Mouse (Mus musculus) small intestine, adult 2 months (tissue): ENCODE measurements at regions not wholly inside any gene's neighbourhood (a gene's known extent, or its start where the extent isn't known, plus 50 kb on each side); places are given as distances from the start of the nearest gene placed in this dataset.

ENCODE experiments used
- H3K27ac ChIP-seq: fragments of 200-500 bp; 2 replicates; pipeline ENCODE4 v1.5.1; 2012; ENCODE audit warnings: low read depth, low read length, control low read depth, inconsistent platforms; ENCODE audit not compliant: insufficient read depth
- H3K27me3 ChIP-seq: fragments of 200-500 bp; 2 replicates; pipeline ENCODE4 v1.6.1; 2012; ENCODE audit warnings: mild to moderate bottlenecking, moderate library complexity, low read length, inconsistent platforms; ENCODE audit not compliant: control insufficient read depth, insufficient read depth
- H3K36me3 ChIP-seq: fragments of 200-500 bp; 2 replicates; pipeline ENCODE4 v1.6.1; 2012; ENCODE audit warnings: mild to moderate bottlenecking, low read length, control low read depth, inconsistent platforms; ENCODE audit not compliant: control insufficient read depth, insufficient read depth
- H3K4me1 ChIP-seq: fragments of 200-500 bp; 2 replicates; pipeline ENCODE4 v1.6.1; 2012; ENCODE audit warnings: low read length, inconsistent platforms, mixed read lengths; ENCODE audit not compliant: control insufficient read depth, insufficient read depth, insufficient read length
- H3K4me3 ChIP-seq: fragments of 200-500 bp; 2 replicates; pipeline ENCODE4 v1.5.1; 2012; ENCODE audit warnings: low read depth, mild to moderate bottlenecking, control low read depth, inconsistent platforms, low read length, moderate library complexity
- CTCF ChIP-seq: fragments of 200-500 bp; IDR thresholded peaks from 2 replicates; pipeline ENCODE4 v1.5.1; 2012; ENCODE audit warnings: low read depth, mild to moderate bottlenecking, control low read depth, inconsistent platforms, low read length, moderate library complexity, mixed read lengths; ENCODE audit not compliant: insufficient replicate concordance, insufficient read length; ENCODE audit errors: extremely low read depth
- POLR2A ChIP-seq: fragments of 200-500 bp; IDR thresholded peaks from 2 replicates; pipeline ENCODE4 v1.6.1; 2012; ENCODE audit warnings: low read depth, mild to moderate bottlenecking, control low read depth, inconsistent platforms, low read length, moderate library complexity
- WGBS: fragments of 180-500 bp; shearing (Covaris S2); methylation state at CpG from one replicate; pipeline ENCODE4 v1.1.7; 2018; 5-methylcytosine and 5-hydroxymethylcytosine counted together

GRCm38 (mm10) chrX:99326167-99326566 lies 144.9 kb downstream of the Pja1 start:
- 27% methylated on average over 7 of the region's 7 CpGs for whole genome bisulfite sequencing

DNA sequence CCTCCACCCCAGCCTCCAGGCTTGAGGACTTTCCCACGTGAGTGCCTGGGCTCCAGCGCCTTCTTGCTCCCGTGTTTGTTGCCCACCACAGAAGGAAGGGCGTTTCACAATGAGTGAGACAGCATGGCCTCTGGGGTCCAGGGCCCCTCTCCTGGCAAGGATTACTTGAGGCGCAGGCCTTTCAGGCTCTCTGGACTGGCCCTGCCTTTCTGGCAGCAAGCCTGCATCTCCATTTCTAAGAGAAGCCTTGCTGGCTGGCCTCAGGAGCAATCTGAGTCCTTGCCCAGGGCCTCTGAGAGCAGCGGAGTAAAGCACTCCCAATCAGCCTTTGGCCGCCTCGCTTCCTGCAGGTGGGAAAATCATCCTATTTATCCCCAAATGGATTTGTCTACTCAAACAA lies 145.6 kb downstream of the Pja1 start:
- TF ChIP-seq POLR2A = no peak
- no peak for TF ChIP-seq CTCF
- H3K4me1 ChIP-seq = peaks cover 14% of the 10 kb centered on the region
- H3K27me3 ChIP-seq = no peaks in the 10 kb centered on the region
- H3K27ac ChIP-seq = no peak overlapping the region
- no peaks in the 10 kb centered on the region for H3K36me3 ChIP-seq
- WGBS = 74% methylated on average over 8 of the region's 8 CpGs
- H3K4me3 ChIP-seq = no peak overlapping the region

More at GRCm38 (mm10) chrX:99326167-99326566, 144.9 kb downstream of the Pja1 start:
- TF ChIP-seq CTCF = no peak
- no peak for TF ChIP-seq POLR2A
- Histone ChIP-seq H3K27ac (no peak overlapping the region), H3K36me3 (no peaks in the 10 kb centered on the region), H3K27me3 (no peaks in the 10 kb centered on the region), H3K4me1 (peaks cover 14% of the 10 kb centered on the region), H3K4me3 (no peak overlapping the region)

DNA sequence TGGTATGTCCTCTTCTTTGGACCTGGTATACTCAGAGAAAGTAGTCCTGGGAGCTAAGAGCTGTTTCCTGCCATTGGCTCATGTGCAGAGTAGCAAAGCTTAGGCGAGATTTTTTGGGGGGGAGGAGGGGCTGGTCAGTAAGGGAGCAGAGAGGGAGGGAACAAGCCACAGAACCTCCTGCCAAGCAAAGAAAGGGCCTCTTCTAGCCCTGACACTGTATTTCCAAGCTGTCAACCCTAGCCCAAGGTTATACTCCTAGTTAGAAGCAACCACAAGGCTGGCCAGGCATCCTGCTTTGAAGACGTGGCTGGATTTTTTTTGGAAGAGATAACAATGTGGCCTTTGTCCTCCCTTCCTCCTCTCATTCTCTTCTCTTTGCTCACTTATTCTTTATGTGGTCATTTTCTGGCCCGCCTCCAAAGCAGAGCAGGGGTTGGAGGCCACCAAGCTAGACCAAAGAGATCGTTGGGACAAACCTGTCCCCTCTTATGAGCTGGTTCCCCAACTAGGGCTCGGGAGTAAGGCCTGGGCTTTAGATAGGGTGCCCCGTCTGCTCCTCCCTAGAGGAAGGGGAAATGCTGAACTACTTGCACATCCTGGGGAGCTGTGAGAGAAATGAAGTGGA lies 146.4 kb downstream of the Pja1 start:
- TF ChIP-seq CTCF (no peak), POLR2A (no peak)
- Histone ChIP-seq H3K27me3 (no peaks in the 10 kb centered on the region), H3K4me3 (no peak overlapping the region), H3K36me3 (no peaks in the 10 kb centered on the region), H3K27ac (no peak overlapping the region), H3K4me1 (peaks cover 14% of the 10 kb centered on the region)
- 62% methylated on average over 6 of the region's 6 CpGs for WGBS

GRCm38 (mm10) chrX:99319791-99320190 lies 151.3 kb downstream of the Pja1 start:
- Histone ChIP-seq H3K4me3 (no peak overlapping the region), H3K36me3 (no peaks in the 10 kb centered on the region), H3K4me1 (no peaks in the 10 kb centered on the region), H3K27ac (no peak overlapping the region), H3K27me3 (no peaks in the 10 kb centered on the region)
- 74% methylated on average over 7 of the region's 7 CpGs for WGBS
- TF ChIP-seq POLR2A = no peak
- TF ChIP-seq CTCF = no peak

DNA sequence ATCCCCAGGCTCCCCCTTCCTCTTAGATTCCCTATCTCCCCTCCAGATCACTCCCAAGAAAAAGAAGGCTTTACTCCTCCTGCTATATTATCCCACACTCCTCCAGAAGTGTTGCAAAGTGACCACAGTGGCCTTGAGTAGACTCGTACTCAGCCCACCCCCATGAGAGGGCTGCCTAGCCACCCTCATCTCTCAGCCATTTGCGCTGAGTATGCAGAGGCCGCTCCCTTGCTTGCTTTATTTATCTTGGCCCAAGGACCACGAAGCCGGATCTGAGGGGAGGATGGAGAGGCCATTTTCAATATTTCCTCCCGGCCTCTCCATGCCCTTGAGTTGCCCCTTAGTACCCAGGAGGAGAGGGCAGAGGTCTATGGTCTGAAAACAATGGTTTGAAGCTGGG lies 151.9 kb downstream of the Pja1 start:
- TF ChIP-seq CTCF (no peak), POLR2A (no peak)
- WGBS = 48% methylated on average over 6 of the region's 6 CpGs
- Histone ChIP-seq H3K27me3 (no peaks in the 10 kb centered on the region), H3K4me1 (no peaks in the 10 kb centered on the region), H3K4me3 (no peak overlapping the region), H3K27ac (no peak overlapping the region), H3K36me3 (no peaks in the 10 kb centered on the region)

DNA sequence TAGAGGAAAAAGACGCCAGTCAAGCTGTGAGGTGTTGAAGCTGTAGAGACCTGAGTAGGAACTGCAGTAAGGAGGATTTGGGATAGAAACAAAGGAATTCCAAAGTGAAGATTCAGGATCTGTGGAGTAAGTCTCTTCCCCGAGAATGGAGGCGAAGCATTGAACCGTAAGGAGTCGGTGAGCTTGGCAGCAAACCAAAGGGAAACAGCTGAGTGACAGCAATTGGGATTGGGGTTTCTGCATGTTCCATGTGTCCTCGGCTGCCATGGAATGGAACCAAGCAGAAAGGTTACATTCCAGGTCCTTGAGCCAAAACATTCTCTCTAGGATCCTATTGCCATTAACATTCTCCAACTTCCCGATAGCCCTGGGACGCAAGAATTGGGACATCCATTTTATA lies 152.9 kb downstream of the Pja1 start:
- Histone ChIP-seq H3K36me3 (no peaks in the 10 kb centered on the region), H3K4me3 (no peak overlapping the region), H3K27me3 (no peaks in the 10 kb centered on the region), H3K27ac (no peak overlapping the region), H3K4me1 (no peaks in the 10 kb centered on the region)
- TF ChIP-seq CTCF = no peak
- TF ChIP-seq POLR2A = no peak
- WGBS = 61% methylated on average over 8 of the region's 8 CpGs

- no peak for TF ChIP-seq CTCF
- TF ChIP-seq POLR2A = no peak
- 54% methylated on average over 10 of the region's 10 CpGs for WGBS
- H3K4me3 ChIP-seq = no peak overlapping the region
These were observed 153.3 kb downstream of the Pja1 start for GRCm38 (mm10) chrX:99317736-99318135.

More at GRCm38 (mm10) chrX:99317736-99318135, 153.3 kb downstream of the Pja1 start:
- no peaks in the 10 kb centered on the region for H3K27me3 ChIP-seq
- H3K27ac ChIP-seq = no peak overlapping the region
- no peaks in the 10 kb centered on the region for H3K36me3 ChIP-seq
- H3K4me1 ChIP-seq = no peaks in the 10 kb centered on the region
